Mouse (Mus musculus): ENCODE results near the gene Pnpla1.

The Pnpla1 gene

GRCm38 (mm10) chr17:28924957-28925595 is 66.9 kb downstream of the Pnpla1 start:
- no peak for DNase-seq (ENCODE audit: extremely low spot score)

DNA sequence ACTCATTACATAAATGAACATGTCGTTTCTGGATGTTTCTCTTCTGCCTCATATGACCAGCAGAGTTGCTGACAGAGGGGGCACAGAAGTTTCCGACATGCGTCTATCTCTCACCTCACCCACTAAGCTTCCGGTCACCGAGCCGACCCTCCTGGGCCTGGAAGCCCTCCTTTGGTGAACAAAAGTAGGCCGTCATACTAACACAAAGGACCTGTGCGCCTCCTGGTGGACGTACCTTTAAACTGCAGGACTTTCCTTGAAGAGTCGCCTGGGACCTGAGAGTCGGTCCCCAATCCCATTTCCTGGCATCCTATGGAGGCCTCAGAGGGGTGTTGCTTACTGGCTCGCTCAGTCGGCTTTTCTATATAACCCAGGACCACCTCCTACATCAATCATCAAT is 68.2 kb downstream of the Pnpla1 start:
- peak; percentile 82 for DNase-seq (ENCODE audit: extremely low spot score)

- peak; percentile 48 for DNase-seq (ENCODE audit: extremely low spot score)
Observed at GRCm38 (mm10) chr17:28926866-28927635, 68.8 kb downstream of the Pnpla1 start.

- no peak for DNase-seq (ENCODE audit: extremely low spot score)
Observed at GRCm38 (mm10) chr17:28928004-28928403, 69.8 kb downstream of the Pnpla1 start.

DNA sequence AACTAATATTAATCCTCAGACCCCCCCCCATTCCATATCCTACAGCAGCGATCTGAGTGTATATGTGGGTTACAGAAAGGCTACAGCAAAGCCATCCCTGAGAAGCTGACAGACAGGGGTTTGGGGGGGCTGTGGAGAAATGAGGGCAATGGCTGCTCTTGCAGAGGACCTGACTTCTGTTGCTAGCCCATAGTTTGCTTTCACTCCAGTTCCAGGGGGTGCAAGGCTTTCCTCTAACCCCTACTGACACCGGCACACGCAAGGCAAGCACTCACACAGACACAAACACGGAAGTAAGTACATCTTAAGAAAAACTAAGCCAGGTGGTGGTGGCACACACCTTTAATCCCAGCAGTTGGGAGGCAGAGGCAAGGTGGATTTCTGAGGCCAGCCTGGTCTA is 71.2 kb downstream of the Pnpla1 start:
- no peak for DNase-seq (ENCODE audit: extremely low spot score)

GRCm38 (mm10) chr17:28930392-28931074 is 72.3 kb downstream of the Pnpla1 start:
- peak; percentile 62 for DNase-seq (ENCODE audit: extremely low spot score)

GRCm38 (mm10) chr17:28931436-28932211 is 73.4 kb downstream of the Pnpla1 start:
- DNase-seq (ENCODE audit: extremely low spot score) = no peak

DNA sequence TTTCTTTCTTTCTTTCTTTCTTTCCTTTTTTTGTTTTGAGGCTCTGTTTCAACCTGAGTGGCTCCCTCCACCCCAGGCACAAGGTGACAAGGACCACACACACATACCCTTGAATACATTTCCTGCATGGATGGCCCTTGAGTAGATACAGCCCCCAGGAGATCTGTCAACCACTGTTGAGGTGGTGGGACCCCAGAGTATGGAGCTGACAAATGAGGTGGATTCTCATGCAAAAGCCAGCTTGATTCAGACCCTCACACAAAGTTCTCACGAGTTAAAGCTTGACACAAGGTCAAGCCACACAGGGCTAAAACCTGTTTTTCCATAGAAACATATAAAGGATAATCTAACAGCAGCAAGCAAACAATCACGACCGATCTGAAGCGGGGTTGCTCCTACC is 74.1 kb downstream of the Pnpla1 start:
- DNase-seq (ENCODE audit: extremely low spot score) = no peak

DNA sequence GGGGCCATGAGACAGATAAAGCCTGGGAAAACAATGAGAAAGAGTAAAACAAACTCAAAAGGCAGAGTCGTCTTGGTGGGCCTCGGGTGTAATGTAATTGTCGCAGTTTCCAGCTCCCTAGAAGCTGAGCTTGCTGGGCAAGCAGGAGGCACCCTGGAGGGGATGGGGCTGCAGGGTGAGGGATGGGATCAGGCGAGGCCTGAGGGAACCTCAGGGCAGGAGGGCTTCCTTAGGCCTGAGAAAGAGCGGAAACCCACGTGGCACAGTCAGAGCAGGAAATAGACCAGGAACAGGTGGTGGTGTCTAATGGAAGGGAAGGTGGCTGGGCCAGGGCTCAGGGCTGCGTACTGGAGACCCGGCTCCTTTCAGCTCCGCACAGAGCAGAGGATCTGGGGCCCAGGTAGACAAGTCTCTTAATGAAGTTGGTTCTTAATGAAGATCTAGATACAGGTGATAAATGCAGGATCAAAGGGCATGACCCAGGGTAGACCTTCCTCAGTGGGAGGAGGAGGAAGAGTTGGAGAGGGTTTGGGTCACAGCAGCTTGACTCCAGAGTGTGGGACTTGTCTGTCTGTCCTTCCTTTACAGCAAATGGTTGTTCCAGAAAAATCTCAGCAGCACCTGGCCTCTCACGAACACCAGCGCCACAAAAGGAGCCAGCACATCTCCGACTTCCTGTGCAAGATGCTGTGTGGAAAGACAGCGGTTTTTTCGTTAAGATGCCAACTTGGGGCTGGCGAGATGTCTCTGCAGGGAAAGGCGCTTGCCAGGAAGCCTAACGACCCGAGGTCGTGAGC is 76.1 kb downstream of the Pnpla1 start:
- DNase-seq (ENCODE audit: extremely low spot score) = no peak

DNA sequence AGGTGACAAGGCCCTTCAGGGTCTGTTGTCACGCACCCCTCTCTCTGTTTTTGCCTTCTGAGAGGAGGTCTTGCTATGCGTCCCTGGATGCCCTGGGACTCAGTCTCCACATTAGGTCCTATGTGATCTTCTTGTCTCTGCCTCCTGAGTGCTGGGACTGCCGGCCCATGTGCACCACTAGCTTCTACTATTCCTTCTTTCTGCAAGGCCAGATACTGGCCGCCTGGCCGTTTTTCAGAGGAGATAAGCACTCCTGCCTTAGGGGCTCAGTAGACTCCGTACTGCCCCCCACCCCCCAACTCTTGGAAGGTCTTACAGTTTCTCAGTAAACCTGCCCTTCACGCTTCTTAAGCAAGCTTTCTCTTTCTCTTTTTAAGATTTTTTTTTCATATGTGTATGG is 77.9 kb downstream of the Pnpla1 start:
- no peak for DNase-seq (ENCODE audit: extremely low spot score)

DNA sequence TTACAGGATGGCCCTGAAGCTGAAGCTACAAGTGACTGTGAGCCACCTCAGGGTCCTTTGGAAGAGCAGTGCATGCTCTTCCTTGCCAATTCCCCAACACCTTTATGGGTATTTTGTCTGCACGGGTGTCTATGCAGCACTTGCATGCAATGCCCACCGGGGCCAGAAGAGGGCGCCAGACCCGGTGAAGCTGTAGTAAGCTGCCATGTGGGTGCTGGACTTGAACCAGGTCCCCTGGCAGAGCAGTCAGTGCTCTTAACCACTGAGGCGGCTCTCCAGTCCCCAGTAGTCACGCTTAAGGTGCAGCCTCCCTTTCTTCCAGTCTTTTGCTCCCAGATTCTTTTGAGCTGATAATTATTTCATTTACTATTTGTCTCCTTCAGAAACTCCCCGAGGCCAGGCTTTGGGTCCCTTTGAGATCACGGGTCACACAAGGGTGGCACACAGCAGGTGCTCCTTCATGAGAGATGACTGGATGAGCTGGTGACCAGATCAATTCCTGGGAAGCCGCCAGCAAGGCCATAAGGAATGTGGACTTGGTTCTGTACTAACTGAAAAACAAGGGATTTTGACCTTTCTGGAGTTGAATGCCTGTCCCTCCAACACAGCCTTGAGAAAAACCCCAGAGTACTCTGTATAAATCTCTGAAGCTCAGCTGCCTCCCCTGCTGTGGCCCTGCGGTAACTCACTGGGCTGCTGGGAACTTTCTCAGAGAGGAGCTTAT is 78.6 kb downstream of the Pnpla1 start:
- DNase-seq (ENCODE audit: extremely low spot score) = no peak
